Mouse (Mus musculus) MEL-GATA-1-ER (cell line): ENCODE data around the gene Arhgdia.
A peak's percentile ranks its signal among the peaks of the same experiment; 100 is the strongest.
"Not testable (repeated sequence)": the region's sequence is repeated elsewhere in the genome, so short reads cannot be mapped to it uniquely, and the experiment has no call there.

ENCODE experiments used
- DNase-seq: peaks from one replicate; pipeline ENCODE4 v3.0.0-alpha.2; 2012; ENCODE audit warnings: low read depth; ENCODE audit errors: extremely low read depth

Arhgdia gene

DNA sequence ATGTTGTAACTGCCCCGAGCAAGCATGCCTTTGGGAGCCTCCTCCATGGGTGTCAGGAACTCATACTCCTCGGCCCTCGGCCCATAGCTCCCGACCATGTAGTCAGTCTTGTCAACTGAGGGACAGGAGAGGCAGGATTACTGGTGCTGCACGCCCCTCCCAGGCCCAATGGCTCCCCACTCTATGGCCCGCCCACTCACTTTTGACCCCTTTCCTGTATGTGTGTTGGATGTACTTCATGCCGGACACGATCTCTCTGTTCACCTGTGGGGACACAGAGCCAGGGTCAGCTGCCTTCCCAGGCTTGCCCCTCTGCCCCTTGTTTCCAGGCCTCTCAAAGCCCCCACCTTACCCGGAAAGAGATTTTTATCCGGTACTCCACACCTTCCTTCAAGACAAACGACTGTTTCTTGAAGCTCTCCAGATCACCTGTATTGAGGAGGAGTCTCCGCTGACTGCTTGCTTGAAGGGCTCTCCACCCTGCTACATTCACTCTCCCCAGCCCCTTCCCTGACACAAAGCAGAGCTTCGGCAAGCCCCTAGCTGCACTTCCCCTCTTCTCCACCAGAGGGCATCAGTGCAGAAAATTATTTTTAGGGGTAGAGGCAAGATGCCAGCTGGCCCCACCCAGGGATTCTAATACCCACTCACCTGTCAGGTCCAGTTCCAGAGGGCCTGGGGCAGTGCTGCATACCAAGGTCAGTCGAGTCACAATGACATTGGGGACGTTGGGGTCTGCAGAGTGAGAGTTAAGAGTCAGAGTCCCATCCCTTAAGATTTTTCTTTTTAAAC, 1.9 kb downstream of the Arhgdia start:
- DNase-seq, result no peak

DNA sequence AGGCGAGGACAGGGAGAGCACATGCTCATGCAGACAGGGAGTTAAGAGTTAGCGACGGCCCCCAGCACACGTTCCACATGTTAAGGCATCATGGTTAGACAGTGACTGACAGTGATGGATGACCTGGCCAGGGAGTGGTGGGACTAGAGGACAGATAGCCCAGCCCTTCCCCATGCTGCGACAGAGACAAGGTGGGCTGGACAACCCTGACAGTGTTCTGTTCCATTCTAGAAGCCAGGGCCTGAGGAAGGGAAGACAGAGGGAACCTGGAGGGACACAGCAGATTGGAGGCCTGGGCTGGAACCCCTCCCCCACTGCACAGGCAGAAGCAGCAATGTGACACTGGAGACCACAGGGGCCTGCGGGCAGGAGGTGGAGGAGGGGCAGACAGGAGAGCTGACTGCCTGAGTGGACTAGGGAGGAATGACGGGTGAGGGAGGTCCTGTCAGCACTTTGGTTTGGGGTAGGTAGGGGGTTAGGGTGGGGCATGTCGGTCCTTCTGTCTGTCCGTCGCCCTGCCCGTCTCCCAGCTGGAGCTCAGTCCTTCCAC, 2.7 kb downstream of the Arhgdia start:
- no peak for DNase-seq

DNA sequence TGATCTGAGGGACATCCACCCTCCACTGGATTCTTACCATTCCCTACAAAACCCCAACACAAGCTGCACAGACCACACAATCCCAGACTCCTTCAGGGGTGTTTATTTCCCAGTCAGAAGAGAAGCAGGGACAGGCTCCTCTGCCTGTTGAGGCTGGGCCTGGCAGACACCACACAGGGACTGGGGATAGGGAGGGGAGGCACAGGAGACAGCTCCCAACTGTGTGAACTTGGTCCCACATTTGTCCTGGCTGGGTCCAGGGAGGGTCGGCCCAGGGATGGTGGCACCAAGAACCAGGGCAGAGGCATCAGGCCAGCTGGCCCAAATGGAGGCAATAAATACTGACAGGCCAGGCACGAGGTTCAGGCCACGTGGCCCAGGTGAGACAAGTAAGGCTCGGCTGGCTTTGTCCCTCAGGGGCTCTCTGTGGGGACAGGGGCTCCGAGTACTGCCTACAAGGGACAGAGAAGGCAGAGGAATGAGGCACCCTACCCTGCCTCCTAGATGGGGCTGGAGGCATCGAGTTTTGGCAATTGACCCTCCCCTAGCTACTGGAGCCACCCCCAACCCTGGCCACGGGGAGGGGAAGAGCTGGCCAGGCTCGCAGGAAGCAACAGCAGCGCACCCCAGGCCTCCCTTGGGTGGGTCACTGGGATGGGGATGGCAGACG, 3.3 kb downstream of the Arhgdia start:
- DNase-seq, result no peak

DNA sequence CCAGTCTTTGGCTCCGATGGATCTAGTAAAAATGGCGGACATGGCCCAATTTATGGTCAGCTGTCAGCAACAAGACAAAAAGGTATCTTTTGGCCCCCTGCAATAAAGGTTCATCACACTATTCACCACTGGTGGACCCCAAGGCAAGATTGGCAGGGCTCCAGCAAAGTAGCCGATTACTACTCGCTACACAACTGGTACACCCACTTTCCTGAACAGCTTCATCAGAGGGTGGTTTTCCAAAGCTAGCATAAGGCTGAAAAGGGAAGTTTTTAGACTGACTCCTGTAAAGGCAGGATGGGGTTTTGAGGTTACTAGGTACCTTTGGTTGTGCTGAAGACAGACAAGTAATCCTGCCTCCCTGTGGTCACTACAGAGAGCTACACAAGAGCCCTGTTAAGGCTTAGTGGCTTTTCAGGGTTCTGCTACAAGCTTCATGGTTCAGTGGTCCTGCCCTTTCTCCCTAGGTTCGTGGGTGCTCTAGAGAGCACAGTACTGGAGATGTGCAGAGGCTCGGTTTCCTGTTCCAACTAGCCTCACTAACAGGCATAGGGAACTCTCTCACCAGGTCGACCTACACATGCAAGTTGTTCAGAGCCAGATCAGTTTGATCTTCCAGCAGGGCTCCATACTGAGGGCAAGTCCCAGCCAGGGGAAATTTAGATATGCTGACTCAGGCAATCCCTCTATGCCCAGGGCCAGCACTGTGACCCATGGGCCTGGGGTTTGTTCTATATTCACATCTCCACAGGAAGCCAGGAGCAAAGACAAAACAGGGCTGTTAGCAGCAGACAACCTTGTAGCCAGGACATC, 4.0 kb downstream of the Arhgdia start:
- no peak for DNase-seq

DNA sequence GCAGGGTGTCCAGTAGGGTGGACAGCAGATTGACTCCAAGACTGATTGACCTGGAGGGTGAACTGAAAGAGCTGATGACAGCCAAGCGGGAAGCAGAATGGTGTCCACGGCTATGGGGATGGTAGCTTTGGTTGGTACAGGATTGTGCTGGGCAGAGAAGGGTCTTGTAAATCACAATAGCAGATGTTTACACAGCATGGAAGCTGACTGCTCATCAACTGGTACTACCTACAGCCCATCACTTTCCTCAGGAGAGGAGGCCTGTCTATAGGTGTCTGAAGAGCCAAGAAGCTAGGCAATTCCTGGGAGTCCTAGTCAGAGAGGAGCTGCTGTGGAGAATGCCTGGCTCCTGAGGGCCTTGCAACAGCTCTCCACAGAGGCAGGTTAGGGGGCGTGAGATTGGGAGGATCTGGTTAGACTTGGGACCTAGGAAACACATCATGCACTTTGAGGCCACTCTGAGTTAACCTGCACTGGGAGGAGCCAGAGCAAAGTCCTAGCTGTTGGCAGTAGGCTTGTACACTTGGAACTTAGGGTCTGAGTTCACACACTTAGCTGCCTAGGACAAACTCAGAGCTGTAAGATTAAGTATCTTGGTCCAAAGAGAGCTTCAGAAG, 5.0 kb downstream of the Arhgdia start:
- DNase-seq, result no peak

DNA sequence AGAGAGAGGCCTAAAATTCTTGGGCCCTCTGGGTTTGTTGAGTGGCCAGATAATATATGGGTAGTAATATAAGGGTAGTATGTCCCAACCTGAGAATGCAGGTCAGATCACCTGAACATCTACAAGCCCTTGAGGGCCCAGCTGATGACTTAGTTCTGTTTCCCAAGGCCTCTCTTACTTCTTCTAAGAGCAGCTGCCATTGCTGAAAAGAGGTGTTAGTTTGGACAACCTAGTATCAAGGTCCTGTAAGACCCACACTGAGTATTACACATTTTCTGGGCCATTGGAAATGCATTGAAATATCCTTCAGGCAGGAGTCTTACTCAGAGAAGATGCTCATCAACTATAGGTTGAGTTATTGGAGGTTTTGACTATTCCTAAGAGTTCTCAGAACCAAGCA, 5.5 kb downstream of the Arhgdia start:
- DNase-seq, result no peak

DNA sequence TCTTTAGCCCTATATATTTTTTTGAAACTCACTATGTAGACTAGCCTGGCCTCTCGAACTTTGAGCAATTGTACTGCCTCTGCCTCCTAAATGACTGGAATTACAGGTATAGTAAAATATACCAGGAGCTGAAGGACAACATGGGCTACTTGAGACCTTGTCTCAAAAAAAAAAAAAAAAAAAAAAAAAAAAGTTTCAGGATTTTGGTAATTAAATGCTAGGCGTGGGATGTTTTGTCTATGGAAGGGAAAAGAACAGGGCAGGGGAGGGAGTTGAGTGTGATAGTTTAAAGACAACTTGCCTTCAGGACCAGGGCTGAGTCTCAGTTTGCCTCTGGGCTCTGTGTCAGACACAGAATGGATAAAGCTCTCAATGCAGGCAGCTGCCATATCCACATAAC, 6.4 kb downstream of the Arhgdia start:
- DNase-seq, result no peak

DNA sequence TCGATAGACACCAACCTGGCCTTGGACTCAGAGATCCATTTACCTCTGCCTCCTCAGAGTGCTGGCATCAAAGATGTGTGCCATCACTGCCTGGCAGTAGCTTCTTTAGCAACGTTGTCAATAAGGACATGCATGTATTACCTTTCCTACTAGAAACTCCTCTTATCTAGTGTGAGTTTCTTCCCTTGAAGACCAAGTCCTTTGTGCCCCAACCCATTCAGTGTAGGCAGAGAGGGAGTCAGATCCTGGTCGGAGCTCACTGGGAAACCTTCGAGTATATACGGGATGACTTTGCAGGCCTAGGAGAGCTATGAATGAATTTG, 7.2 kb downstream of the Arhgdia start:
- no peak for DNase-seq

DNA sequence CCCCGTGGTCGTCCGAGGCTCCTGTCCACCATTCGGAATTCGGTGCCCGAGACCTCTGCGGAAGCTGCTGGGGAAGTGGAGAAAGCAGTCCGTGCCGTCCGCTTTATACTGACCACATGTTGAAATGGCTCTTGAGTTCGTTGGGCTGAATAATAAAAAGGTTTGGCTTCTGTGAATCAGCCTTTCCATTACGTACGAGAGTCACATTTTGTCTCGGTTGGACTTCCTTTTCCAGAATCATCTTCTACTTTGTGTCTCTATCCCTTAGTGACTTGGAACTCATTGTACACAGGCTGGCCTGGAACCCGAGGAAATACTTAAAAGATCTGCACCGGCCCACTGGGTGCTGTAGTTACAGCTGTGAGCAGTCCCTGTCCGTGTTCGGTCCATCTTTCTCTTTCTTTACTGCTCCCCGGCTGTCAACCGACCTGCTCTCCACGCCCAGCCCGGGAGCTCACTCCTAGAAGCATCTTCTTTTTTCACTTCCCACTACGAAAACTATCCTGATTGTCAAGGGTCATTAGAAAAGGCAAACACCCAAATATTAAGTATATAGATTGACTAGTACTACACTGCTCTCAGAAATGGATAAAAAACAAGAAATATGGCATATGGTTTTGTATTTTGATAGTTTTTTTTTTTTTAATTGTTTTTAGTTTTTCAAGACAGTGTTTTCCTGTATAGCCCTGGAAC, 7.7 kb downstream of the Arhgdia start:
- DNase-seq, result no peak

DNA sequence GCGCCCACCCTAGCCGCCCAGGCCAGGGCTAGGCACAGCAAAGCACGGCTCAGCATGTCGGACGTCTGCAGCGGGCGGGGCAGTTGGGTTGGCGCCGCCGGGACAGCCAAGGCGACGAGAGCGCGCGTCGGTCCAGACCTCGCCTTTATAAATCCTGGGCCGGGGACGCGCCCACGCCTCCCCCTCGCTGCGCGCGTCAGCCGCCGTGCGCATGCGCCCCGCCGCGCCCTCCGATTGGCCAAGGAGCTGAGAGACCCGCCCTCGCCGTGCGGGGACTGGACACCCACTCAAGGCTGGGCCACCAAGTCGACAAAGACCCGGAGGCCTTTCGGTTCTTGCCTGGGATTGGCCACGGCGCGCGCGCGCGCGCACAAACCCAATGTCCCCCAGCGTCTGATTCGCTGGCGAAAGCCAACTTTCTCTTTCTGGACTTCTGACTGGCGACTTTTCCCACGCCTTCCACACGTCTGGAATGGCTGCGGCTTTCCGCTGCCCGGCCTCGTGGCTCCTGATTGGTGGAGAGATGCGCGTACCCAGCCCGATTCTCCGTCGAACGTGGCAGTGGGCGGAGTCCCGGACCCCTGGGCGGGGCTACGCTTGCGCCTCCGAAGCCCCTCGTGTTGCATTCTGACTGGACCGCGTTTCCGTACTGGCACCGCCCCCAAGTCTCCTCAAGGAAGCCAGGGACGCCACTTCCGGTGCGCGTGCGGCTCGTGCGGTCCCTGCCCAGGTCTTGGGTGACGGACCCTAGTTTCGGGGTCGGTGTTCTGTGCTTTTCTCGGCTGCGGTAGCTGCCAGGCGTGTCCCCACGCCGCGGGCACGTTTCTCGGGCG, 8.5 kb downstream of the Arhgdia start, which contains the start of gene P4hb:
P4hb (minus strand) TSS at position 502 of the 833 bp plus-strand sequence.
- peak; percentile 98 for DNase-seq

DNA sequence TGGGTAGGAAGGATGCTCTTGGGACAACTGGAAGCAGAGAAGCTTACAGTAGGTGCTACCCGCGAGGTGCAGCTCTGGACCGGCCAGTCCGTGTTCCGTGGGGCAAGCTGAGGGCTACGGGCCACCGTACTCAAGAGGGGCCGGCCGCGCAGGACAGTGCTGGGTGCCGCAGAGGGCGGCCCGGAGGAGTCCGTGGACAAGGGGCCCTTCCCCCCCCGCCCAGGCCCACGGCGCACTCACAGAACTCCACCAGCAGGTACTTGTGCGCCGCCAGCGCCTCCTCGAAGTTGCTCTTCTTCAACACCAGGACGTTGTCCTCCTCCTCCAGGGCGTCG, 9.0 kb downstream of the Arhgdia start:
- DNase-seq, result no peak

DNA sequence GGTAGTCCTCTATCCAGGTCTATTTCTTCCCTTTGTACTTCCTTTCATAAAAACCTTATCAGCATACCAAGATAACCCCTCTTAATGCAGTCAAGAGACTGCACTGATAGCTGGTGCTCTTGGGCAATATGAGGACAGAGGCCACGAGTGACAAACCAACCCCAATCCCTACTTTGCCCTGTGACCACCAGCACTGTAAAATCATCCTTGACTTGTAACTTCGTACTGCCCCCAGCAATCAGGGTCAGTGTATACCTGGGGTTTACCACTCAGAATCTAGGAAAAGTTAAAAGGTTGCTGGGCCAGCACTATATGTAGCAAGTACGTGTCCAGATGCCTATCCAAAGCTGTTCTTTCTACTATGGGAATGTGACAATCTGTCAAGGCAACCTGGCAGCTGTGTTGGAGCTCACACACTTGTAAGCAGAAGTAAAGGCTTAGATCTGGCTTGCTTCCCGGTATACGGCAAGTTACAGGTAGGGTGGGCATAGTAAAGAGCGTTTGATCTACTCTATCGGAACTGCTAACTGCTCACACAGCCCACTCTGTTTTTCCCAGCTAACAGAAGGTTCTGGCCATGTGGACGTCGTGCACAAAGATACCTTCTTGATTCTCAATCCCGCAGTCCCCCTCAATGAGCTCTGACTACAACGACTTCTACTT, 9.5 kb downstream of the Arhgdia start:
- DNase-seq, result no peak

DNA sequence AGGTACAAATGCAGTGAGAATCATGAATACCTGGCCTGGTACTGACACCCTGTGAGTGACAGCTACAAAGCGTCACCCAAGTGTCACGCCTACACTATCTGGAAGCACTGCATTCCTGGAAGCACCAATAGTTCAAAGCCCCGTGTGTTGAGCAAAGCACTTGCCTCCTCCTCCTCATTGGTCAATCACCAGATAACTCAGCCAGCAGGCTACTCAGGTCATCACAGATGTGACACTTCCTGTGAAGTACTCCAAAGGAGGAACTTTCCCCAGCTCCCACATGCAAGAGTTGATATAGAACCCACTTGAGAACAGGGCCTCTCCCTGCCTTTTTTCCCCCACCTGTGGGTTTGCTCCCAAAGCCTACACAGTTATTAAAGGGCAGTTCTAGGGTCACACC, 10.3 kb downstream of the Arhgdia start:
- DNase-seq, result peak; percentile 86

DNA sequence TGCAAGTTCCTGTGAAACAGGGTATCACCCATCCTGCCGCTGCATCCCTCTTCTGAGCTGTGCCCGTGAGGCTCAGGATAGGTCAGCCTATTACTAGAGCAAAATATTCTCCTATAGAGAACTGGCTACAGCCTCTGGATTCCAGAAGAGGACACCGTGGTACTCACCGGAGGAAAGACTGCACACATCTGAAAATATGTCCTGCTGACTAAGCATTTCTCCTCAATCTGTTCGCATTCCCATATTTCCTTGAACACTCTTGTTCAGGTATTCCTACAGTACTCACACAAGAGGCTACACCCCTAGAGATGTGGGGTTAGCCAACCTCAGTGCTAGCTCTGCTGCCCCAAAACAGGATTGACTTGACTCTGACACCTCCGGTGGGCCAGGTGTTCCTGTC, 13.1 kb downstream of the Arhgdia start:
- DNase-seq, result no peak

DNA sequence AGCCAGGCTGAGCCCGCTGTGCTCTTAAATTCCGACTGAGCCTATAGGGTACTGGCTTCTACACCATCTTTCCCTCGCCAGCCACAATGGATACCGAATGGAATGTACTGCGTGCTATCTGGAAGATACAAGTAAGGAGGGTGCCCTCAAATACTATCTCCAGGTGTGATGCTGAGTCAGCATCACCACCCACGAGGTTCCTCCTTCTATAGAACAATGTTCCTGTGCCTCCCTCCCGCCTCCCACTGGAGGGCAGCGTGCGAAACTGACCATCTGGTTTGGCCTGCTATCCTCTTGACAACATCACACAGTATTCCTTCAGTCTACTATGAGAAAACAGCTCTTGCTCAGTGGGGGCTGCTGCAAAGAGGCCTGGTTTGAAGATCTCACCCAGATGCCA, 16.3 kb downstream of the Arhgdia start:
- DNase-seq, result no peak

DNA sequence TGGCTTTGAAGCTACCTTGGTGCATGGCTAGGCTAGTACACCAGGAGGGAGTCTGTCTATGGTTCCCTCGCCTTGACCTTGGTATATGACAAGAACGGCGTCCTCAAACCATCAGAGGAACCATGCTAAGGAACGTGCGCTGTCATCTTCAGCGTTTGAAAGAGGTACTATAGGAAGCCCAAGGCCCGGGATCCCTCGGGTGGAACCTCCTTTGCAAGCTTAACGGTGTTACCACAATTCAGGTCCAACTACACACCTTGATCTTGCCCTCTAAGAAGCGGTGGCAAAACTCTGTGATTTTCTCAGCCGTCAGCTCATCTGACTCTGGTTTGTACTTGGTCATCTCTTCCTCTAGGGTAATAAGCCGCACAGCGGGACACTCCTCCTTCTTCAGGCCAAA, 18.5 kb downstream of the Arhgdia start:
- DNase-seq, result no peak

DNA sequence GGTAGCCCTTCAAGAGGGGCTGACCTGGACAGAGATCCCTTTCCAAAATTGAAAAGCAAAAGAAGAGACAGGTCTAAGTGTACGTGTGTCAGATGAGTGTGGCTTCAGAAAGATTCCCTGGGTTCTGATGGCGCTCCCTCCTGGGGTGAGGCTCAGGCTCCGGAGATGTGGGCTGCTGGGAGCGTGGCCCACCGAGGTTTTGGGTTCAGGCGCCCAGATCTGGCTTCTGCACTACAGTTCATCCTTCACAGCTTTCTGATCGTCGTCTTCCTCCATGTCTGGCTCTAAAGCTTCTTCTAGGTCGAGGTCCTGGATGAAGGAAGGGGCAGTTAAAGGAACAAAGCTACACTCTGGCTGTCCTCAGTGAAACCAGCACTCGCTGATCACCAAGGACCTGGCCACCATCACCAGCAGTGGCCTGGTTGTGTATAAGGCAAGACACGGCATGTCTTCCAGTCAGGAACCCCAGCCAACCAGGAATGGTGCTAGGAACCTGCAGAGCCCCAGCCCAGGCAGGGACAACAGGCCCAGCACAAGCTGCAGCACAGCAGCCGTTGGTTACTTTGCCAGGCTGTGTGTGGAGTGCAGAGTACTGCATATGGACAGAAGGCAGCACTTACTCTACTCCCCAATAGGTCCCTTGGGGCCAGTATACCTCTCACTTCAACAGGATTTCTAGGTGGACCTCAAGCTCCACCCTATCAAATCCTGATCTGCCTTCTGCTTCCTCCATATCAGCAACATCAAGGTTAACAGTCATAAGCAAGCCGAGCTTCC, 20.3 kb downstream of the Arhgdia start:
- DNase-seq, result no peak

DNA sequence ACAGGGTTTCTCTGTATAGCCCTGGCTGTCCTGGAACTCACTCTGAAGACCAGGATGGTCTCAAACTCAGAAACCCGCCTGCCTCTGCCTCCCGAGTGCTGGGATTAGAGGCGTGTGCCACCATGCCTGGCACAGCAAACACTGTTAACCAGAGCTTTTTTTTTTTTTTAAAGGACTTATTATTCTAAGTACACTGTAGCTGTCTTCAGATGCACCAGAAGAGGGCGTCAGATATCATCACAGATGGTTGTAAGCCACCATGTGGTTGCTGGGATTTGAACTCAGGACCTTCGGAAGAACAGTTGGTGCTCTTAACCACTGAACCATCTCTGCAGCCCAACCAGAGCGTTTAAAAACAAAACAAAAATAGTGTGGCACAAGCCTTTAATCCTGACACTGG, 22.6 kb downstream of the Arhgdia start:
- DNase-seq, result not testable (repeated sequence)

DNA sequence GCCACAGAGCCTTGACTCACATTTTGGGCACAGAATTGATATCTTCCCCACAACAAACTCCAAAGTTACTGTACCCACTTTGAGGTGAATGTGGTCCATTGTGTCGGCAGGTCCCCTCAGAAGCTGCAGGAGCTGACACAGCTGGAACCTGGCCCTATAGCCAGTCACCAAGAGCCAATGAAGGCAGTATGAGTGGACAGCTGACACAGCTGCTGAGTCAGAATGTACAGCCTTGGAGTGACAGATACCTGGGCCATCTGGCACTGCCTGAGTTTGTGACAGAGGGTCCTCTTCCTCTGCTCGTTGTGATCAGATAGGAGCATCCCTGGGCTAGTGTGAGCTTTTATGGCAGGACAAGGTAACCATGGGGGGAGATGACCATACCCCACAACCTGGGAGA, 26.2 kb downstream of the Arhgdia start:
- no peak for DNase-seq
